Mouse (Mus musculus) heart, postnatal 14 days (tissue): Measurements from ENCODE around the gene Cables2. TPM values are rescaled to one million over a fixed set of nuclear protein-coding genes. Genes with fewer than 3 reads are reported as not detected.

Experiments
- DNase-seq, 2 experiments: peaks; one replicate each; pipeline ENCODE4 v3.0.0; 2021 to 2022
- intact Hi-C: fragments of 180-260 bp; cut with DNase I; formaldehyde crosslinking; loops from one replicate; pipeline ENCODE4 v1.15.1; 2025
- microRNA-seq, 2 experiments: library from miRNA; unstranded; fragments of <30 nt; microRNA quantifications; one replicate each; pipeline ENCODE4 v1.2.0; 2021 to 2022
- total RNA-seq, 2 experiments: library from RNA; stranded (reverse); gene quantifications; 2 replicates each; pipeline ENCODE4 v1.2.3; 2021

The Cables2 gene
- total RNA-seq, 2 experiments from 2014 or later = 14.3 to 14.6 TPM

DNA sequence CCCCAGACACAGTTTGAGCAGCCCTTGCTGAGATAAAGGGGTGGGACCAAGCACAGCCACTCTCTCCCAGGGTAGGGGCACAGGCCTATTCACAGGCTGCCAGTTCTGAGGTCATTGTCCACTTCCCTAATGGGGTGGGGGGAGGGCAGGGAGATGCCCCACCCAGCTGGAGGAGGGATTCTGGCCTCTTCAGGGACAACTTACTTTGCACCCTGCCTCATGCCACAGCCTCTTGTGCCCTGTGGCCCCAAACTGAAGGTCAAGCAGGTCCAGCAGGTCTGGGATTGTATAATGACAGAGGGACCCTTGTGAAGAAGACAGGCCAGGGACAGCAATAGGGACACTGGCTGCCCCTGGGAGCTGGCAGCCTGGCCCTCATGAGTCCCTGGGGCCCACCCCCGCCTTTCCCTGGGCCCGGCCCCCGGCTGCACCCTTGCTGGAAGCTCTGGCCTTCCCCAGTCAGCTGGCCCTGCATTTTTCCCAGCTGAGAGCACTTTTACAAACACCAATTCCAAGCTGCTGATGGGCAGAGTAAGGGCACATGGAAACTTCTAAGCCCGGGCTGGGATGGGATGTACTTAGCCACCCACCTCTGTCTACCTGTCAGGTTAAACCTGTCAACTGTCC is 58.8 kb downstream of the Cables2 start:
- peak in 1 of 2 experiments; percentile 39 for DNase-seq
- intact Hi-C loops = no loop called here

DNA sequence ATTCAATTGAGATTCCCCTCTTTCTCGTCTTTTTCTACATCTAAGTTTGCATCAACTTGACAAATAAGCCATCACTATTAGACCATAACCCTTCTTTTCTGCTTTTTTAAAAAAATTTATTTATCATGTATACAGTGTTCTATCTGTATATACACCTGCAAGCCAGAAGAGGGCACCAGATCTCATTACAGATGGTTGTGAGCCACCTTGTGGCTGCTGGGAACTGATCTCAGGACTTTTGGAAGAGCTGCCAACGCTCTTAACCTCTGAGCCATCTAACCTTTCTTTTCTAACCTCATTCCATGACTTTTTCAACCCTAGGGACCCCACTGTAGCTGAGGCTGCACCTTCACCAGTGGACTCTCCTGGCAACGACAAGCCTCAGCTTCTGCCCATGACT is 61.0 kb downstream of the Cables2 start:
- intact Hi-C loops = no loop called here
- DNase-seq = no peak

- intact Hi-C loops = loop anchor here (1.0 to 2.0 kb wide), 2 partner anchors 18 to 42 kb away; no protein-coding TSS in a partner anchor
- no peak for DNase-seq
Measured at GRCm38 (mm10) chr2:180208976-180209375, 64.3 kb downstream of the Cables2 start.

Small RNAs within 50 kb of the gene (microRNA-seq; reads per million reads assigned to microRNA genes)
- 0 reads per million in 2 experiments for gene Mir3091

Other genes with a start within 250 kb of the Cables2 start
- 10 to 100 TPM; 57.3 to 61.8 TPM for gene Lsm14b, start 248.5 kb downstream of the Cables2 start, total RNA-seq
- gene Psma7, start 231.1 kb downstream of the Cables2 start, total RNA-seq = 100 to 1,000 TPM; 167 to 177 TPM
- gene Ss18l1, start 231.0 kb downstream of the Cables2 start, total RNA-seq = 1 to 10 TPM; 2.9 to 3.3 TPM
- gene Mtg2, start 202.9 kb downstream of the Cables2 start, total RNA-seq = 10 to 100 TPM; 18.7 to 19.7 TPM
- not detected for gene Hrh3, start 169.0 kb downstream of the Cables2 start, total RNA-seq
- gene Osbpl2, start 154.2 kb downstream of the Cables2 start, total RNA-seq = 10 to 100 TPM; 33.4 to 35.7 TPM
- 10 to 100 TPM; 87.1 to 95.9 TPM for gene Adrm1, start 102.0 kb downstream of the Cables2 start, total RNA-seq
- gene Lama5, start 47.6 kb downstream of the Cables2 start, total RNA-seq = 10 to 100 TPM; 43.1 to 63.7 TPM
- 100 to 1,000 TPM; 460 to 507 TPM for gene Rps21, start 16.1 kb downstream of the Cables2 start, total RNA-seq
- not detected for gene Rbbp8nl, start 16.4 kb upstream of the Cables2 start, total RNA-seq
- 1 to 10 TPM; 1.0 to 1.2 TPM for gene Gata5, start 61.2 kb upstream of the Cables2 start, total RNA-seq
- under 1 TPM; 0.12 to 0.41 TPM for gene Slco4a1, start 182.7 kb upstream of the Cables2 start, total RNA-seq
- gene Ntsr1, start 226.5 kb upstream of the Cables2 start, total RNA-seq = not detected